Mouse (Mus musculus): Measurements from ENCODE around the gene Dhx16. TPM values are rescaled to one million over a fixed set of nuclear protein-coding genes. Genes with fewer than 3 reads are reported as not detected.

Gene Dhx16
- total RNA-seq (2023), result 109 TPM

DNA sequence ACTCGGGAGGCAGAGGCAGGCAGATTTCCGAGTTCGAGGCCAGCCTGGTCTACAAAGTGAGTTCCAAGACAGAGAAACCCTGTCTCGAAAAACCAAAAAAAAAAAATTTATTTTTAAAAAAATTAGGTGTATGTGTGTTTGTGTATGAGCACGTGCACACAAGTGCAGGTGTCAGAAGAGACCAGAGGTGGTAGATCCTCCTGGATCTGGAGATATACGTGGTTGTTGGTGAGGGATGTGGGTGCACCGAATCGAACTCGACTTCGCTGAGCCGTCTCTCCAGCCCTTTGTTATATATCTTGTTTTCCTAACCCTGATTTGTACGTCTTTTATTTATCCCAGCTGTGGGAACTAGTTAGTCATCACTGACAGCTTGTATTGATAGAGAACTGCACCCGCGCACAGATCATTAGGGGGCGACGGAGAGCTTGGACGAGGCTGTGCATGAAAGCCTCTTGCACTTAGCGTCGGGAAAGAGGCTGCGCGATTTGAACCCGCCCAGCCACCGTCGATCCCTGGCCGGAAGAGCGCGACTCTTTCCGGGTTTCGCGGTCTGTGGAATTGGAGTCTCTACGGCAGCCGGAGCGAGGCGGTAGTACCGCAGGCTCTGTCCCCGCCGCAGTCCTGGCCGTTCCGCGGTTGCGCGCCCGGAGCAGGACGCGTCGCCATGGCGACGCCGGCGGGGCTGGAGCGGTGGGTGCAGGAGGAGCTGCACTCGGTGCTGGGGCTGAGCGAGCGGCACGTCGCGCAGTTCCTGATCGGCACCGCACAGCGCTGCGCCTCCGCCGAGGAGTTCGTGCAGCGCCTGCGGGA lies at the start of gene Dhx16:
Dhx16 (plus strand) TSS at position 575 of the 813 bp plus-strand sequence.

DNA sequence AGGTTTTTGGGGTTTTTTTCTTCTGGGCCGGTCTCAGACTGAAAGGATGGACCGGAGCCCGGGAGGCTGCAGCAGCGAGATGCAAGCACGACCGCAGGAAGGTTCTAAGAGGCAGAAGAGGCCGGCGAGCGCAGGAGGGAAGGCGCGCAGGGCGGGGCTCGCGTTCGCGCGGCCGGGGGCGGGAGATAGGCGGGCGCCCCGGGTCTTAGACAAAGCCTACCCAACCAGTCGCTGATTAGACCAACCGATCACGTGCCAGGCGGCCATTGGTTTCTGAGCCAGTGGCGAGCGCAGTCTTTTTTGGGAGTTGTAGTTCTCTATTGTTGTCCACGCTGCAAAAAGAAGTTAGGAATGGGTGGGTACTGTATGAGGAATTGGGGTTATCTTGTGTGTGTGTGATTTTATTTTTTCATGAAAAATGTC lies 41.5 kb upstream of the Dhx16 start, which contains the start of gene Tubb5:
Tubb5 (minus strand) TSS at position 185 of the 423 bp plus-strand sequence.

DNA sequence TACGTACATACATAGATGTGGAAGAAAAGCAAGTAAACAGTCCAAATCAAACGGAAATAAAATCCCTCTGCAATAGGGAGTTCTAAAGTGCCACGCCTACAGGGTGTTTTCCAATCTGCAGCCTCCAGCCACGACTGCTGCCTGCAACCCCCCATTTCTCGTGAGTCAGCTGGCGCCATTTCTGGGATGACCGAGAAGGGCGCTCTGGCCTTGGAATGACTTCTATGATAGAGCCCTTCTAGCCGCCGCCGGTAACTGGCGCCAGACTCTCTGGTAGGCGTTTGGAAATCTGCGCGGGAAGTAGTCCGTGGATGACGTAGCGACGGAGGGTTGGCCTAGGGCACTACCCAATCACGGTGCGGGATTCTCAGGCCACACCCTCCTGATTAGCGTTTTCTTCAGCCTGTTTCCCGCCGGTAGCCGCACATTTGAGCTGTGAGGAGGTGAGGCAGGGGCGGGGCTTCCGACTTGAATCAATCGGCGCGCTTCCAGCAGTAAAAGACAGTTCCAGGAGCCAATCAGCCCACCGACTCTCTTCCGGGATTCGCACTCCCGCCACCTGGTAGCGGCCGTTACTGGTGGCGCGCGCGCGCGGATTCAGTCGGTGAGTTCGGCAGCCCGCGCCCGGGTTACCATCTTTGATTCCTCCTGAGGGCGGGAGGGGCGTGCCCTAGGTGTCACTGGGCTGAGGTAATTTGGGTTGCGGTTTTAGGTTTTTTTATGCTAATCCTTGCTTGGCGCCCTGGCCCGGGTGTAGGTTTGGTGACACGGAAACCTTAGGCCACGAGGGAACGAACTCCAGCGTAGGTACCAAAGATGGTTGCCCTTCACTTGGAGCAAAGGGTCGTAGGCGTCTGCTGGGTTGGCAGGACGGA lies 38.3 kb upstream of the Dhx16 start, which contains the start of gene Mdc1:
Mdc1 (plus strand) TSS at position 440 of the 875 bp plus-strand sequence.

DNA sequence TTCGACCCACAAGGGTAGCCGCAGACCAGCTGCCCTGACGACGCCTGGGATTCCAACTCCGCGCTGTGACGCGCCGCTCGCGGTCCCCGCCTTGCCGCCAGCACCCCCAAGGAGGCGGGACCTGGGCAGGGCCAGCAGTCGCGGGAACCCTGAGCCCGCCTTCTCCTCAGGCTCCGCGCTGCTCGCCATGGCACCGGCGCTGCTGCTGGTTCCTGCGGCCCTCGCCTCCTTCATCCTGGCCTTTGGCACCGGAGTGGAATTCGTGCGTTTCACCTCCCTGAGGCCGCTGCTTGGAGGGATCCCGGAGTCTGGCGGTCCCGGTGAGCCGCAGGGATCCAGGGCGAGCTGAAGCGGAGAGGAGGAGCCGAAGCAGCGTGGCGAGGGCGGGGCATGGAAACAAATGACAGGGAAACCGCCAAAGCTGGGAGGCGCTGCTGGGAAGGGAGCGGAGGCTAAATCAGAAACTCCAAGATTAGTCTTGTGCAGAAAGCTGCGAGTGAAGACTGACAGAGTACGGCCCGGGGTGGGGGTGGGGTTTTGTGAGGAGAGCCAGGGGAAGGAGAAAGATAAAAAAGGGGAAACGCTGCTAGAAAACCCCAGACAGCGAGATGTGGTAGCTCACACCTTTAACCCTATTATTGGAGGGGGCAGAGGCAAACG lies 18.3 kb upstream of the Dhx16 start, which contains the start of gene Nrm:
Nrm (plus strand) TSS at position 121 of the 660 bp plus-strand sequence.

DNA sequence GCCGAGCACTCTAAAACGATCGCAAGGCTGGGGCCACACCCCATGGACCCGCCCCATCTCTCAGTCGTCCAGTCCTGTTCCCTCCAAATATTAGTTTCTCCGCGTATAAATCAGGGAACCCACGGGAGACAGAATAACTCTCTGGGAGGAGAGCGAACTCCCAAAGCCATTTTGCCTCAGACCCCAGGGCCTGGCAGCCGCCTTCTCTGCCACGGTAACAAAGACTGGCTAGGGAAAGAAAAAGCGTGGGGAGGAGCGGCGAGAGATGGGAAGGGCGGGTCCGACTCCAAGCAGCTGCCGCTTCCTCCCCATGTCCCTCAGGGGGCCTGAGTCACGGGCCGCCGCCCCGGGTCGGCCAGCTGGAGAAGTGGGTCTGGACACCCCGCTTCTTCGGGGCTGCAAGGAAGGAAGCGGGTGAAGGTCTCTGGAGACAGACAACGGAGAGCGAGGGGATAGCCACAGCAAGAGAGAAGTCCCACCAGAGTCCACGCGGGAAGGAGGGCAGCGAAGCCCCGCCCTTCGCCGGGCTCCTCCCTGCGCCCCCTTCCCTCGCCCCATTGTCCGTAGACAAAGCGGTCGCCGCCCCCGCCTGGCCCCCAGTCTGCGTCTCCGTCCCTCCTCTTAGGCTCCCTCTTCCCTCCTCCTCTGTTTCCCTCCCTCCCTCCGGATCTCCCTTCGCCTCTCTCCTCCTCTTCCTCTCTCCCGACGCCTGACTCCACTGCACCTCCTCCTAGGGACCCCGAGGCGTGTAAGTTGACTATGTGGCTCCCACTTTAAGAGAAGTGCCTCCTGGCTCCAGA lies 13.9 kb upstream of the Dhx16 start, which contains the start of gene Ppp1r18:
Ppp1r18 (plus strand) TSS at position 113 of the 800 bp plus-strand sequence.

DNA sequence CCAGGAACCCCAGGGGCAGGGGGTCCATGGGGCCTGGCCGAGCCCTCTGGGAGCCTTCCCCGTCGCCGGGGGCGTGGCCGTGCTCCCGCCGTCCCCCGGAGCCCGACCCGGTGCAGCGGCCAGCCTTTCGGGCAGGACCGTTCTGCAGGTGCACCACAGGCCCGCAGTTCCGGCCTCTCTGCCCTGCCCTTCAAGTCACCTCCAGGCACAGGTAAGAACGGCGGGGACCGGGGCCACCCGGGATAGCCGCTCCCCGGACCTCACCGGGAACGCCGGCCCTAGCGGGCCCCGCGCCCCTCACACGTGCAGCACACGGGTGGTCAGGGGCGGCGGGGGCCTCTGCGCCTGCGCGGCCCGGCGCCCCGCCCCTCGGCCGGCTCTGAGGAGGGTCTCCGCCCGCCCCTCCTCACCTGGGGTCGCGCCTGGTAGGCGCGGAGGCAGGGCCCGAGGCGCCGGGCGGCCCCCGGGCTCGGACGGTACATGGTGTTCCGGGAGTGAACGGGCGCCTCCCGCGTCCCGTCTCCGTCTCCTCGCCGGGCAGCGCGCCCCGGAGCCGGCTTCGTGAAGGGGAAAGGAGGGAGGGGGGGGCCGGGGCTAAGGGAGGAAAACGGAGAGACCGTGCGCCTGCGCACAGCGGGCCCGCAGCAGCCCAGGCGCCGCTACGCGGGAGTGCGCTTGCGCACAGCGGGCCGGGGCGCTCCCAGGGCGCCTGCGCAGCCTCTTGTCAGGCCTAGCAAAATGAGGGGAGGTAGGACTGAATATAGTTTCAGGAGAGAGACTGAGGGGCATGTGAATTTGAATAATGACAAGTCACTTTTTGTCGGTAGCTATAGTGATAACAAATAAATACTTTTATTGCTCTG lies 17.4 kb downstream of the Dhx16 start, which contains the start of gene 2310061I04Rik:
2310061I04Rik (minus strand) TSS at position 651 of the 863 bp plus-strand sequence.

DNA sequence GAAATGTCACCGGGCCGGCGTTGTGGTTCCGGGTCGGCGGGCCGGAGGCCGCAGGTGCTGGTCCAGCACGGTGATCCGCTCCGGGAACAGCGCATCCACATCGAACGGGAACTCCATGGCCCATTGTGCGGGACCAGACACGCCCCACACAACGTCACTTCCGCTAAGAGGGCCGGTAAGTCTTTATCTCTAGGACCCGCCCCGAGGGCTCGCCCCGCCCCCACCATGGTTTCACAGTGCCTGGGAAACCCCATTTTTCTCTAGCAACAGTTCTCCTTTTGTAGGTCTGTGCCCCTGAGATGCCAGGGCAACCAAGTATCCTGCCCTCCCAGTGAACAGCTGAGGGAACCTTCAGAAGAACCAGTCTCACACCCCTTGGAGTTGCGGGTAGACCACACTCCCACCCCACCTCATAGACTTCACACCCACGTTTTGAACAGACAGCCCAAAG lies 30.3 kb downstream of the Dhx16 start, which contains the start of gene Atat1:
Atat1 (minus strand) TSS at position 157 of the 451 bp plus-strand sequence.

DNA sequence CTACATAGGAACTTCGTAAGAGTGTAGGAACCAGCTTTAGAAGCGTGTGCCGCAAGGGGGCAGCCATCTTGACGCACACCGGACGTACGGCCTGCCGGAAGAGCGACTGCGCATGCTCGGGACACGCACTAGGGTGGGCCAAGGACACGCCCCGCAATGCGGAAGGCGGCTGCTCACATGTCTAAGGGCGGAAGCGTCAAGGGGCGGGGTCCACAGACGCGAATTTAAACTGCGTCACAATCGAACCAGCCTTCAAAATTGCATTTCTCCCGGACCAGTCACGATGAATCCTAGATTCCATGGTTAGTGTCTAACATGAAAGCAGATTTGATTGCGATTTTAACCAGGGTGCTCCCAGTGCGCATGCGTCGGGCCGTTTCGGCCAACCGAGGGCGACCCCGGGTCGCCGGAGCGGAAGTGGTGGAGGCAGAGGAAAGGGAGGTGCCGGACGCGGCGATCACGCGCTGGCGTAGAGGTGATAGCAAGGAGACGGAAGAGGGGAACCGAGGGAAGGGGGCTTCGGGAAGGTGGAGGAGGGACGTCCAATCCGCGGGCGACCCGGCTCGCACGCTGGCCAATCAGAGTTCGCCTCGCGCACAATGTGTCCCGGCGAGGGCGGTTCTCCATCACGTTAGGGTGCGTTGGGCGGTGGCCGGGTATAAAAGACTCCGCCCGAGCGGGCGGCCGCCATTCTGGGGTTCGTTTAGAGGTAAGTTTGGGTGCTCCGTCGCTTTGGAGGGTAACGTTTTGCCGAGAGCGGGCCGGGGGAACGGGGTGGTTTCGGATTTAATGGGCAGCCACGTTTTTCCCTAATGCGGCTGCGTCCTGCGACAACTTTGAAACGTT lies 36.9 kb downstream of the Dhx16 start, which contains the start of the genes Mrps18b and Ppp1r10:
Mrps18b (minus strand) TSS at position 93 of the 846 bp plus-strand sequence.
Ppp1r10 (plus strand) TSS at position 138 of the 846 bp plus-strand sequence.

Other genes starting within 250 kb of the Dhx16 start
- not detected for gene Mucl3, start 236.1 kb upstream of the Dhx16 start, total RNA-seq (2023)
- 45.6 TPM for gene Vars2, start 212.2 kb upstream of the Dhx16 start, total RNA-seq (2023)
- gene Gtf2h4, start 206.1 kb upstream of the Dhx16 start, total RNA-seq (2023), result 15.9 TPM
- 10.0 TPM for gene Ddr1, start 175.2 kb upstream of the Dhx16 start, total RNA-seq (2023)
- gene Ier3, start 58.1 kb upstream of the Dhx16 start, total RNA-seq (2023), result 10.8 TPM
- 52.4 TPM for gene Flot1, start 56.6 kb upstream of the Dhx16 start, total RNA-seq (2023)
- gene Tubb5, start 41.5 kb upstream of the Dhx16 start, total RNA-seq (2023), result 692 TPM
- 76.2 TPM for gene Mdc1, start 38.3 kb upstream of the Dhx16 start, total RNA-seq (2023)
- 16.8 TPM for gene Nrm, start 18.5 kb upstream of the Dhx16 start, total RNA-seq (2023)
- 239 TPM for gene Ppp1r18, start 14.2 kb upstream of the Dhx16 start, total RNA-seq (2023)
- 23.7 TPM for gene 2310061I04Rik, start 17.6 kb downstream of the Dhx16 start, total RNA-seq (2023)
- 8.6 TPM for gene Atat1, start 30.3 kb downstream of the Dhx16 start, total RNA-seq (2023)
- gene Mrps18b, start 36.6 kb downstream of the Dhx16 start, total RNA-seq (2023), result 67.6 TPM
- gene Ppp1r10, start 36.6 kb downstream of the Dhx16 start, total RNA-seq (2023), result 156 TPM
- 116 TPM for gene Abcf1, start 89.9 kb downstream of the Dhx16 start, total RNA-seq (2023)
- 51.7 TPM for gene Gnl1, start 100.0 kb downstream of the Dhx16 start, total RNA-seq (2023)
- 47.3 TPM for gene Prr3, start 100.4 kb downstream of the Dhx16 start, total RNA-seq (2023)
- gene H2-T24, start 140.7 kb downstream of the Dhx16 start, total RNA-seq (2023), result 22.1 TPM
- gene H2-T23, start 153.0 kb downstream of the Dhx16 start, total RNA-seq (2023), result 301 TPM
- gene H2-T22, start 162.9 kb downstream of the Dhx16 start, total RNA-seq (2023), result 184 TPM
- 1.0 TPM for gene Gm6034, start 163.1 kb downstream of the Dhx16 start, total RNA-seq (2023)
- 81.8 TPM for gene Gm11127, start 178.6 kb downstream of the Dhx16 start, total RNA-seq (2023)
- gene Gm19684, start 241.9 kb downstream of the Dhx16 start, total RNA-seq (2023), result 9.5 TPM
- gene Gm7030, start 249.6 kb downstream of the Dhx16 start, total RNA-seq (2023), result 17.0 TPM

Measured in CD8-positive naive resting alpha-beta T cell, adult 57 days (primary cell).